Mouse (Mus musculus) heart, postnatal 25 days (tissue): ENCODE data around the gene Amz2. TPM values are rescaled to one million over a fixed set of nuclear protein-coding genes. Genes with fewer than 3 reads are reported as not detected.
"Not testable (repeated sequence)": the region's sequence is repeated elsewhere in the genome, so short reads cannot be mapped to it uniquely, and the experiment has no call there.

Experiments
- DNase-seq: peaks from one replicate; pipeline ENCODE4 v3.0.0; 2022; ENCODE audit warnings: low spot score
- intact Hi-C: fragments of 180-260 bp; cut with DNase I; formaldehyde crosslinking; loops from one replicate; pipeline ENCODE4 v1.15.1; 2025
- microRNA-seq: library from miRNA; unstranded; fragments of <30 nt; microRNA quantifications from one replicate; pipeline ENCODE4 v1.2.0, GENCODE M21; 2022
- total RNA-seq, 2 experiments: library from RNA; stranded (reverse); gene quantifications; 2 replicates each; pipeline ENCODE4 v1.2.3; 2021

Amz2 gene
- total RNA-seq, 2 experiments from 2014 or later, result 51.4 to 60.5 TPM

DNA sequence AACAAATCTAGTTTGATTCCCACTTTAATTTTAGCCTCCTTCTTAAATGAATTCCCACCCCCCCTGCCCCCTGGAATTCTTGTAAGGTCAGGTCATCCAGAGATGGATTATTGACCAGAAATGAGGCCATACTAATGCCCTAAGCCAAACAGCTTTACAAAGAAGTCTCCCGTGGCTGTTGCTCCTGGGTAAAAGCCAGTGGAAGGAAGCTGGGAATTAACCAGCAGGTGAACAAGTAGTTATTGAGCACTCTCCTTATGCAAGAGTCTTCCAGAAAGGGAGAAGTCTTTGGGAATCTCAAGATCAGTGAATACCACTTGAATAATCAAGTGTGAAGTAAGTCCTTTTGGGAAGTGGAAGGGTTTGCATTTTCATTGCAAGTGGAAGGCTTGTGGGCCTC, 61.4 kb downstream of the Amz2 start:
- intact Hi-C loops, result no loop called here

DNA sequence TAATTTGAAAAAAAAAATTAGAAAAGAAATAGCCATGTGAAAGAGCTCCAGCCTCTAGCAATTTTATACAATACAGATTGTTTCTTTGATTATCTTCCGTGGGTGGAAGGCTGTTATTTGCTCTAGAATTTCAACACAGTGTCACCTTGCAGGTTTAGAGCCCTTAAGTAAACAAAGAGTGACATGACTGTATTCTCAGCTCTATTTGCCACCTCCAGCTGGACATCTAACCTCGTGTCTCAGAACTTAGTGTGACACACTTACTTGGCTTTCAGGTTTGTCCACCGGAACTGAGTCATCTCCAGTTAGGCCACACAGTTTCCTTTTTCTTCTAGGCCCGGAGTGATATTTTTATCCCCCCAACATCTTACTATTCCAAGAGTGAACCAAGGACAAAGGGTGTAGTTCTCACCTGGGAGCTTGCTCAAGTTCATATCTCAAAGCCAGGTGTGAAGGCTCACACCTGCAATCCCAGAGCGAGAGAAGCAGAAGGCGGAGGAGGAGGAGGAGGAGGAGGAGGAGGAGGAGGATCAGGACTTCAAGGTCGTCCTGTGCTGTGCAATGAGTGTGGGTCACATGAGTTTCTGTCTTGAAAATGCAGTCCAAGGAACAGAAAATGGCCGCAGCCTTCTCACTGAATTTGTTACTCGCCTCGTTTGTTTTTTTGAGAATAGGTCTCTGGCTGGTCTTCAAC, 62.4 kb downstream of the Amz2 start:
- intact Hi-C loops, result no loop called here

More for the DNA sequence above, 61.4 kb downstream of the Amz2 start:
- no peak for DNase-seq

DNA sequence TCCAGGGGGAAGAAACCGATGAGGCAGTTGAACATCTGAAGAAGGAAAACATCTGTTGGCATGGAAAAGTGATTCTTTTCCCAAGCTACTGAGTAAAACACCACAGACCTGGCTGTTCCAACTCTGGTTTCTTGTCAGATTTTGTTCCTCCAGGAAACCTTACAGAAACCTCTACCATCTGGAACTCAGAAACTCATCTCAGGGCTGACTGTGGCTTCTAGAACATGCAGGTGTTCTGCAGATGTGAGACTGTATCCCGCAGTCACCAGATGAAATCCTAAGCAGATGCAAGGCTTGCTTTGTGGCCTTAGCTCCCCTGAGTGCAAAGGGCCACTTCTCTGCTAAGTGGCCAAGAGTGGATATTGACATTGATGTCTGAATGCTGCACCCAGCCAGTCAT, 64.0 kb downstream of the Amz2 start:
- intact Hi-C loops, result no loop called here

More for the DNA sequence above, 62.4 kb downstream of the Amz2 start:
- no peak for DNase-seq

DNA sequence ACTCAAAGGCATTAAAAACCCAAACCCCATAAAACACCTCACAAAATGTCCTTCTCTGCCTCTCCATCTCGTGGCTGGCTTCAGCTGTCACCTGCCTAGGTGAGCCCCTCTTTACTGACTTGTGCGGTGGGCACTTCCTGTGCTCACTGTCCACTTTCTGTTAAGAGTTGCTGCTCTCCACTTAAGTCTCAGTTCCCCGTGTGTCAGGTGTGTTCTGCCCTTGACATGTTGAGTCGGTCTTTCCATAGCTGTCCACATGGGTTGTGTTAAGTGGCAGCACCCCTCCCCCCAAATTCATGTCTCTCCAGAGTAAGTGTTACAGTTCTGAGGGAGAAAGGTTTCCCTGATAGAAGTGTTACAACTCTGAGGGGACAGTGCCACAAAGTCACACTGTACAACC, 66.1 kb downstream of the Amz2 start:
- no peak for DNase-seq
- intact Hi-C loops, result no loop called here

More for the DNA sequence above, 64.0 kb downstream of the Amz2 start:
- DNase-seq, result no peak

DNA sequence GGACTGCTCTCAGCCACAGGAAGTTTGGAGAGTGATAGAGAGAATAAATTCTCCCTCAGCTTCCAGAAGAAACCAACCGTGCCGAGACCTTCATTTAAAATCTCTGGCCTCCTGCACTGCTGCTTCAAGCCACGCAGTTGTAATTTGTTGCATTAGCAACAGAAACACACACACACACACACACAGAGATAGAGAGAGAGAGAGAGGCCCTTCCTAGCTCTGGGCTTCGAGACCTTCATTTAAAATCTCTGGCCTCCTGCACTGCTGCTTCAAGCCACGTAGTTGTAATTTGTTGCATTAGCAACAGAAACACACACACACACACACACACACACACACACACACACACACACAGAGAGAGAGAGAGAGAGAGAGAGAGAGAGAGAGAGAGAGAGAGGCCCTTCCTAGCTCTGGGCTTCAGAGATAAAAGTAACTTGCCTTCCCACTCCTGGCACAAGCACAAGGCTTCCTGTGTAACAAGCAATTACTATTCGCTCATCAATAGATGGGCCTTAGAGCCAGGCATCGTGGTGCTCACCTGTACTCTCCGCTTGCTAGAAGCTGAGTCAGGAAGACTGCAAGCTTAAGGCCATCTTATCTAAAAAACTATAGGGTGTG, 67.2 kb downstream of the Amz2 start:
- intact Hi-C loops, result not testable (repeated sequence)

DNA sequence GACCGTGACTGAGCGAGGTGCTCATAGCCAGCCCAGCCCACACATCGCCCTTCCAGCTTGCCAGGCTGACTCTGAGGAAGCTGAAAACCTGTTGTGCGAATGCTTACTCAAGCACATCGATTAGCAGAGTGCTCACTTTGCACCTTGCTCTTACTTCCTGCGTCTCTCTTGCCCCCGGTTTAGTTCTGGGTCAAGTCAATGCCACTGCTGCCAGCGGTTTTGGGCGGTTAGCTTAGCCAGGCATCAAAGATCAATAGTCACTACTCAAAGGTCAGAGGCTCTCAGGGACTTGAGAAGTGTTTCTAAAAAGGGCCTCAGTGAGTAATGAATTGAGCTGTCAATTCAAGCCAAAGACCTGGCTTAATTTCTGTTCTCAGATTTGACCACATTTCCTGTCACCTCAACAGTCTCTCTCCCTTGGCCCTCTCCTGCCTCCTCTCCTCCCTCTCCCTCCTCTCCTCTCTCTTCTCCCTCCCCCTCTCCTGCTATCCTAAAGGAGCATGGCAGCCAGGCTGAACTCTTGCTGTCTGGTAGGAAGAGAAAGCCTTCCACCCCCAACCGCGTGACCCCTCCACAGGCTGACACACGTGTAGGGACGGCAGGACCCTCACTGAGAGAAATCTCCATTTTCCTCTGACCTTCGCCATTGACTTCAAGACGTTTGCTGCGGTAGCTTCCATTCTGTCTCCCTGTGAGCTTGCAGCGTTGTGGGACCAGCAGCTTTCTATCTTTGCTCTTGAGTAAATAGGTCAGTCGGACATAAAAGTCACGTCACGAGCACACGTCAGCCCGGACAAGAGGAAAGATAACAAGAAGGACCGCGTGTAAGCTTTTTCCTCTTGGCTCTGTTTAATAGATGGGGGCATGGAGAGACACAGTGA, 69.4 kb downstream of the Amz2 start:
- DNase-seq, result no peak

More for the DNA sequence above, 67.2 kb downstream of the Amz2 start:
- not testable (repeated sequence) for DNase-seq

DNA sequence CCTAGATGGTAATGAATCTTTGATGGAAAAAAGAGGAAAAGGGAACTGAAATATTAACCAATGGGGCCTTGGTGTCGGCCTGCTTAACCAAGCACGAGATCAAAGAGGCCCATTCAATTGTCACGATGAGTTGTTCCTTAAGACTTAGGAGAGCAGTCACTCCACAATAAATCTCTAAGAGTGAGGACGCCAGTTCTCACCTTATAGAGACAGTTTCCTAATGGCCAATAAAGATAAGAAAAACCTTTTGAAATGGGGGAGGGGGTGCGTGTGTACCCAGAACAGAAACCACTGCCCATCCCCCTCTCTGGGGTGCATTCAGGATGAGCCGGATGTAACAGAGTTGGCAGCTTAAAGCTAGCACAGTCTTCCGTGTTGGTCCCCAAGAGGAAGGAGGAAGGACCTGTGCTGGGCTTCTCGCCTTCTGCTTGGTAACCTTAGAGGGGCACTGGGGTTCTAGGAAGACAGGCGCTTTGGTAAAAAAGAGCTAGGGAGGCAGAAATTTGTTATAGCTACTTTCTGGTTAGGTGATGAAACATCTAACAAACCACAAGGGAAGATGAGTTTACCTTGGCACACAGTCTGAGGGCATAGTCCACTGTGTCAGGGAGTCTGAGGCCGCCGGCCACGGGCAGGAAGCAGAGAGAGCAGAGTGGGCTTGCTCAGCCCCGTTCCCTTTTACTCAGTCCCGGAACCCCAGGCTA, 70.2 kb downstream of the Amz2 start:
- intact Hi-C loops, result no loop called here
- DNase-seq, result no peak

More for the DNA sequence above, 69.4 kb downstream of the Amz2 start:
- intact Hi-C loops, result no loop called here

DNA sequence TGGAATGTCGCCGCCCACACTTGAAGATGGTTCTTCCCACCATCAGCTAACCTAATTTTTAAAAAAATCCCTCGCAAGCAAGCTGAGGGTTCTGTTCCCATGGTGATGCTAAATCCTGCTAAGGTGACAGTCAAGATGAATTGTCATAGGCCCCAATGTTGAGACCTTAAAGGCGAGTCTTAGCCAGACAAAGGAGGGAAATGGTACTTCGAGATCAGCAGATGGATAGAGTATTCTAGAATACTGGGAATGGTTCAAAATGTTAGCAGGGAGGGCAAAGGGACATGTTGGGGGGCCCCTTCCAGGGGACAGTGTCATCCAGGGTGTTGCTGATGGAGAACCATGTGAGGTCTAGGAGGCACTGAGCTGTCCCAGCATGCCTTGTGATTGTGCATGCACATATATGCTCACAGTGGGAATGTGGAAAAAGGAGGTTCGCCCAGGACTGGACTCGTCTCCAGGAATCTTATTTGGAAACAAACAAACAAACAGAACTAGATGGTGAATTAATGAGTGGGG, 70.8 kb downstream of the Amz2 start:
- DNase-seq, result no peak
- intact Hi-C loops, result no loop called here

DNA sequence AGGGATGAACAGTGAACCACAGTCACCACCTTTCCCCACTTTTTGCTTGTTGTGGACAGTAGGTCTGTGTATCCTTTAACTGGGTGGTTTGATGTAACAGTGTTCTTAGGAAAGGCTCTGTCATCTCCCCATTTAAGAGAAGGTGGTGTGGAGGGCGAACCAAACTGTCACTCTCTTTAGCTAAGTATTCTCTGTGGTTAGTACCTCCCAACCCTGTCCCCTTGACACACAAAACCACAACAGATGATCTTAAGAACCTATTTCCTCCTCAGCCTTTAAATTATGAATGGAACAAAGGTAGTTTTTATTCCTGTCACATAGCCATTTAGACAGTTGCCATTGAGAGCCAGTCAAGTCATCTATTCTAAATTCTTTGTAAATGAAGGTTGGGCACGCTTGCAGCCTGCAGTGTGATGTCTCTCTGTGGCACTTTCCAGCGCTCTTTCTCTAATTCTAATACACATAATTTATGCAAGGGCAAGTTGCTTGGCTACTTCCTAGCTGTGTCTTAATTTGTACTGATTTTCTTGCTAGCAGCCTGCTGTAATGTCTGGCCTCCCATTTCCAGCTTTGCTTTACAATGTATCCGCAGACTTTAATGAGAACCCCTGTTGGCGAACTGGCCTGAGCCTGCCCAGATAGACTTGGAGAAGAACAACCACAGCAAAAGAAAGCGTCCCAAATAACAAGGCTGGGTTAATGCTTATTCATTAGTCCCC, 71.4 kb downstream of the Amz2 start:
- intact Hi-C loops, result no loop called here
- no peak for DNase-seq

DNA sequence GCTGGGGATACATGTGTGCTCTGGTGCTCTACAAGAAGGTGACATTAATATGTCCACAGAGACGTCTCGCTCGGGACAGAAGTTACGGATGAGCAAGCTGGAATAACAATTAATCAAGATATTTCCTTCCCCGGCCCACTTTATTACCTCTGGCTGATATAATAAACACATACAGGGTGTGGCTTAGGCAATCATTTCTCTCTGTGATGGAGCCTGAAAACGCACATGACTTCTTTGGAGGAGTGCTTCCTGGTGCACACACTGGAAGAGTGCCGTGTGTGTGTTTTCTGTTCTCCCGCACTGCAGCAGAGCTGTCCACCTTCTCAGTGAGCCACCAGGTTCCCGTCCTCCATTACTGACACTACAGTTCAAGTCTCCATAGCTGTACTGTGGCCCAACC, 72.2 kb downstream of the Amz2 start:
- DNase-seq, result no peak
- intact Hi-C loops, result loop anchor here (2.0 kb wide), 1 partner anchor 63 kb away; no protein-coding TSS in a partner anchor

DNA sequence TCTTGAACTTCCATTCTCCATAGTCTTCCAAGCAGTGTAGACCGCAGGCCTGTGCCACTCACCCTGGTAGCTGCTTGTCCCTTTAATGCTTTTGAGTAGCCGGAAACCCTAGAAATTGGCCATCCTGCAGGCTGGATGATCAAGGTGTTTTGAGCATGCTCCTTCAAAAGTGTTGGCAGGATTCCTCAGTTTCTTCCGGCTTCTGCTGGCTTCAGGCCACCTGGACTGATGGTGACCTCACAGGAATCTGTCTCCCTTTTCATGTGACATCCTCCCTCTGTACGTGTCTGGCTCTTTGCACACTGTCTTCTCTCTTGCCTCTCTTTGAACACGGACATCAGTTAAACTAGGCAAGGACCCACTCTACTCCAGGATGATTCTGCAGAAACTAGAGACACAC, 74.5 kb downstream of the Amz2 start:
- intact Hi-C loops, result no loop called here
- no peak for DNase-seq

Small RNA genes within 50 kb of the gene (microRNA-seq; reads per million reads assigned to microRNA genes)
- not detected for gene Gm25540

Other genes with a start within 250 kb of the Amz2 start
- under 1 TPM; 0.10 to 0.14 TPM for gene Rgs9, start 127.8 kb upstream of the Amz2 start, total RNA-seq
- 10 to 100 TPM; 30.3 to 30.6 TPM for gene Gna13, start 63.1 kb upstream of the Amz2 start, total RNA-seq
- gene 9930022D16Rik, start 12.0 kb upstream of the Amz2 start, total RNA-seq, result not detected
- 1 to 10 TPM; 1.3 to 1.9 TPM for gene Arsg, start 47.4 kb downstream of the Amz2 start, total RNA-seq
- 1 to 10 TPM; 7.7 to 8.8 TPM for gene Slc16a6, start 47.7 kb downstream of the Amz2 start, total RNA-seq
- 100 to 1,000 TPM; 105 to 107 TPM for gene Wipi1, start 186.0 kb downstream of the Amz2 start, total RNA-seq
- 100 to 1,000 TPM; 330 to 341 TPM for gene Prkar1a, start 223.5 kb downstream of the Amz2 start, total RNA-seq